Mouse (Mus musculus) gastrocnemius, adult 8-10 months (tissue): ENCODE data around the gene Sfn. TPM values are rescaled to one million over a fixed set of nuclear protein-coding genes. Genes with fewer than 3 reads are reported as not detected.

Source experiments
- microRNA-seq: library from miRNA; unstranded; fragments of <30 nt; microRNA quantifications from one replicate; pipeline ENCODE4 v1.2.0, GENCODE M21; 2022
- total RNA-seq, 4 experiments: library from RNA; stranded (reverse); gene quantifications; 2 replicates each; pipeline ENCODE4 v1.2.4; 2022

The Sfn gene
- total RNA-seq, 4 experiments from 2014 or later, result 0.51 to 1.3 (median 0.79) TPM

Small RNA genes lying within 50 kb of the gene (microRNA-seq; reads per million reads assigned to microRNA genes)
- gene Gm23158, result not detected

Other genes starting within 250 kb of the Sfn start
- gene Wdtc1, start 248.7 kb downstream of the Sfn start, total RNA-seq, result 100 to 1,000 TPM in 2 of 4 experiments, 10 to 100 TPM in 2; 85.4 to 104 (median 95.3) TPM
- gene Slc9a1, start 232.5 kb downstream of the Sfn start, total RNA-seq, result 1 to 10 TPM; 6.9 to 9.8 (median 8.4) TPM
- gene Tent5b, start 122.0 kb downstream of the Sfn start, total RNA-seq, result under 1 TPM; 0.41 to 0.87 (median 0.69) TPM
- 1 to 10 TPM in 1 of 4 experiments, under 1 TPM in 3; 0.41 to 1.4 (median 0.81) TPM for gene Trnp1, start 103.6 kb downstream of the Sfn start, total RNA-seq
- gene Kdf1, start 83.2 kb downstream of the Sfn start, total RNA-seq, result not detected
- 10 to 100 TPM; 43.8 to 51.1 (median 47.0) TPM for gene Nudc, start 56.2 kb downstream of the Sfn start, total RNA-seq
- gene Nr0b2, start 48.8 kb downstream of the Sfn start, total RNA-seq, result under 1 TPM in 1 of 4 experiments, not detected in 3; 0.34 TPM
- 1 to 10 TPM; 3.0 to 3.8 (median 3.4) TPM for gene Gpatch3, start 27.4 kb downstream of the Sfn start, total RNA-seq
- 1 to 10 TPM; 4.8 to 6.8 (median 5.7) TPM for gene Gpn2, start 17.8 kb downstream of the Sfn start, total RNA-seq
- 10 to 100 TPM; 25.7 to 48.0 (median 33.2) TPM for gene Zdhhc18, start 48.0 kb upstream of the Sfn start, total RNA-seq
- gene Pigv, start 70.5 kb upstream of the Sfn start, total RNA-seq, result 10 to 100 TPM; 12.3 to 16.0 (median 12.5) TPM
- gene Arid1a, start 154.6 kb upstream of the Sfn start, total RNA-seq, result 10 to 100 TPM; 23.3 to 27.5 (median 26.0) TPM